Mouse (Mus musculus): ENCODE measurements around the gene Nuak1. TPM values are rescaled to one million over a fixed set of nuclear protein-coding genes. Genes with fewer than 3 reads are reported as not detected.

The Nuak1 gene
- polyA plus RNA-seq, 1 experiment from 2014 or later: 3.3 TPM

GRCm38 (mm10) chr10:84441434-84441785, 1.0 kb upstream of the Nuak1 start:
- no peaks in the 10 kb centered on the region for H3K9me3 ChIP-seq (ENCODE audit: control insufficient read depth, low read length)
- no peak for DNase-seq (ENCODE audit: low spot score)
- peak overlapping the region; percentile 76 for H3K4me3 ChIP-seq (ENCODE audit: low read depth, low read length)
- peak overlapping the region; percentile 100 for H3K9ac ChIP-seq (ENCODE audit: low read length)
- WGBS: 0% methylated on average over 7 of the region's 7 CpGs
- 0 out of 2 replicates have a peak, but pooled peaks have one; percentile 1 for ATAC-seq (ENCODE audit: insufficient read depth, low FRiP score, low TSS enrichment)
- H3K36me3 ChIP-seq (ENCODE audit: control insufficient read depth, insufficient read depth, low read length): no peaks in the 10 kb centered on the region
- peaks cover 23% of the 10 kb centered on the region for H3K4me1 ChIP-seq (ENCODE audit: control insufficient read depth, insufficient read depth, low read length)
- peak overlapping the region; percentile 99 for H3K27ac ChIP-seq (ENCODE audit: low read depth, low read length)
- peak overlapping the region; percentile 94 for H3K4me2 ChIP-seq (ENCODE audit: low read depth)
- no peaks in the 10 kb centered on the region for H3K27me3 ChIP-seq (ENCODE audit: control insufficient read depth, insufficient read depth, low read length)

- Histone ChIP-seq H3K4me3 (ENCODE audit: low read depth, low read length) (peak overlapping the region; percentile 76), H3K36me3 (ENCODE audit: control insufficient read depth, insufficient read depth, low read length) (no peaks in the 10 kb centered on the region), H3K4me1 (ENCODE audit: control insufficient read depth, insufficient read depth, low read length) (peaks cover 23% of the 10 kb centered on the region), H3K9me3 (ENCODE audit: control insufficient read depth, low read length) (no peaks in the 10 kb centered on the region), H3K4me2 (ENCODE audit: low read depth) (peak overlapping the region; percentile 94), H3K27me3 (ENCODE audit: control insufficient read depth, insufficient read depth, low read length) (no peaks in the 10 kb centered on the region), H3K27ac (ENCODE audit: low read depth, low read length) (peak overlapping the region; percentile 99), H3K9ac (ENCODE audit: low read length) (peak overlapping the region; percentile 100)
- ATAC-seq (ENCODE audit: insufficient read depth, low FRiP score, low TSS enrichment): peak; percentile 43
- WGBS: under 1% methylated on average over 32 of the region's 32 CpGs
- DNase-seq (ENCODE audit: low spot score): no peak
Measured at GRCm38 (mm10) chr10:84440181-84440540, 236 bp downstream of the Nuak1 start.

GRCm38 (mm10) chr10:84439228-84439596, 1.2 kb downstream of the Nuak1 start:
- Histone ChIP-seq H3K4me1 (ENCODE audit: control insufficient read depth, insufficient read depth, low read length) (peaks cover 23% of the 10 kb centered on the region), H3K4me2 (ENCODE audit: low read depth) (peak overlapping the region; percentile 94), H3K4me3 (ENCODE audit: low read depth, low read length) (peak overlapping the region; percentile 76), H3K9ac (ENCODE audit: low read length) (peak overlapping the region; percentile 100), H3K9me3 (ENCODE audit: control insufficient read depth, low read length) (no peaks in the 10 kb centered on the region), H3K36me3 (ENCODE audit: control insufficient read depth, insufficient read depth, low read length) (no peaks in the 10 kb centered on the region), H3K27me3 (ENCODE audit: control insufficient read depth, insufficient read depth, low read length) (no peaks in the 10 kb centered on the region), H3K27ac (ENCODE audit: low read depth, low read length) (no peak overlapping the region)
- 24% methylated on average over 7 of the region's 7 CpGs for WGBS
- DNase-seq (ENCODE audit: low spot score) (no peak), ATAC-seq (ENCODE audit: insufficient read depth, low FRiP score, low TSS enrichment) (no peak)

GRCm38 (mm10) chr10:84438466-84439227, 1.8 kb downstream of the Nuak1 start:
- Histone ChIP-seq H3K4me2 (ENCODE audit: low read depth) (peak overlapping the region; percentile 94), H3K27me3 (ENCODE audit: control insufficient read depth, insufficient read depth, low read length) (no peaks in the 10 kb centered on the region), H3K9ac (ENCODE audit: low read length) (peak overlapping the region; percentile 100), H3K4me1 (ENCODE audit: control insufficient read depth, insufficient read depth, low read length) (peaks cover 23% of the 10 kb centered on the region), H3K4me3 (ENCODE audit: low read depth, low read length) (peak overlapping the region; percentile 76), H3K27ac (ENCODE audit: low read depth, low read length) (peak overlapping the region; percentile 69), H3K9me3 (ENCODE audit: control insufficient read depth, low read length) (no peaks in the 10 kb centered on the region), H3K36me3 (ENCODE audit: control insufficient read depth, insufficient read depth, low read length) (no peaks in the 10 kb centered on the region)
- 52% methylated on average over 19 of the region's 19 CpGs for WGBS
- DNase-seq (ENCODE audit: low spot score): no peak
- no peak for ATAC-seq (ENCODE audit: insufficient read depth, low FRiP score, low TSS enrichment)

- Histone ChIP-seq H3K27me3 (ENCODE audit: control insufficient read depth, insufficient read depth, low read length) (no peaks in the 10 kb centered on the region), H3K9me3 (ENCODE audit: control insufficient read depth, low read length) (no peaks in the 10 kb centered on the region), H3K36me3 (ENCODE audit: control insufficient read depth, insufficient read depth, low read length) (0 out of 2 replicates have a peak, but pooled peaks cover 2% of the 10 kb centered on the region), H3K9ac (ENCODE audit: low read length) (peak overlapping the region; percentile 43), H3K4me3 (ENCODE audit: low read depth, low read length) (peak overlapping the region; percentile 76), H3K4me1 (ENCODE audit: control insufficient read depth, insufficient read depth, low read length) (peaks cover 23% of the 10 kb centered on the region), H3K4me2 (ENCODE audit: low read depth) (peak overlapping the region; percentile 94), H3K27ac (ENCODE audit: low read depth, low read length) (peak overlapping the region; percentile 69)
- ATAC-seq (ENCODE audit: insufficient read depth, low FRiP score, low TSS enrichment) (0 out of 2 replicates have a peak, but pooled peaks have one; percentile 25), DNase-seq (ENCODE audit: low spot score) (peak; percentile 95)
- under 1% methylated on average over 7 of the region's 7 CpGs for WGBS
Measured at GRCm38 (mm10) chr10:84438049-84438422, 2.4 kb downstream of the Nuak1 start.

- H3K4me3 ChIP-seq (ENCODE audit: low read depth, low read length): no peak overlapping the region
- WGBS: 36% methylated on average over 14 of the region's 14 CpGs
Measured at GRCm38 (mm10) chr10:84437166-84438048, 3.0 kb downstream of the Nuak1 start.

GRCm38 (mm10) chr10:84435930-84436329, 4.5 kb downstream of the Nuak1 start:
- Histone ChIP-seq H3K36me3 (ENCODE audit: control insufficient read depth, insufficient read depth, low read length) (0 out of 2 replicates have a peak, but pooled peaks cover 4% of the 10 kb centered on the region), H3K27me3 (ENCODE audit: control insufficient read depth, insufficient read depth, low read length) (no peaks in the 10 kb centered on the region), H3K27ac (ENCODE audit: low read depth, low read length) (no peak overlapping the region), H3K4me1 (ENCODE audit: control insufficient read depth, insufficient read depth, low read length) (peaks cover 16% of the 10 kb centered on the region), H3K4me3 (ENCODE audit: low read depth, low read length) (no peak overlapping the region), H3K9me3 (ENCODE audit: control insufficient read depth, low read length) (no peaks in the 10 kb centered on the region), H3K4me2 (ENCODE audit: low read depth) (no peak overlapping the region; the same call in 1 of the 2 replicates), H3K9ac (ENCODE audit: low read length) (no peak overlapping the region)
- 68% methylated on average over 11 of the region's 11 CpGs for WGBS
- no peak for DNase-seq (ENCODE audit: low spot score)
- ATAC-seq (ENCODE audit: insufficient read depth, low FRiP score, low TSS enrichment): no peak

More at GRCm38 (mm10) chr10:84437166-84438048, 3.0 kb downstream of the Nuak1 start:
- H3K9ac ChIP-seq (ENCODE audit: low read length): no peak overlapping the region; the same call in 1 of the 2 replicates
- H3K27ac ChIP-seq (ENCODE audit: low read depth, low read length): peak overlapping the region; percentile 28
- 0 out of 2 replicates have a peak, but pooled peaks have one; percentile 25 for ATAC-seq (ENCODE audit: insufficient read depth, low FRiP score, low TSS enrichment)
- H3K4me1 ChIP-seq (ENCODE audit: control insufficient read depth, insufficient read depth, low read length): peaks cover 22% of the 10 kb centered on the region
- DNase-seq (ENCODE audit: low spot score): no peak
- no peaks in the 10 kb centered on the region for H3K27me3 ChIP-seq (ENCODE audit: control insufficient read depth, insufficient read depth, low read length)
- 0 out of 2 replicates have a peak, but pooled peaks cover 2% of the 10 kb centered on the region for H3K36me3 ChIP-seq (ENCODE audit: control insufficient read depth, insufficient read depth, low read length)
- peak overlapping the region; percentile 94 for H3K4me2 ChIP-seq (ENCODE audit: low read depth)
- no peaks in the 10 kb centered on the region for H3K9me3 ChIP-seq (ENCODE audit: control insufficient read depth, low read length)

GRCm38 (mm10) chr10:84433193-84433801, 7.1 kb downstream of the Nuak1 start:
- no peak overlapping the region for H3K27ac ChIP-seq (ENCODE audit: low read depth, low read length)
- no peak overlapping the region for H3K4me3 ChIP-seq (ENCODE audit: low read depth, low read length)
- H3K4me1 ChIP-seq (ENCODE audit: control insufficient read depth, insufficient read depth, low read length): peaks cover 5% of the 10 kb centered on the region; the same call in 1 of the 2 replicates
- no peaks in the 10 kb centered on the region for H3K9me3 ChIP-seq (ENCODE audit: control insufficient read depth, low read length)
- DNase-seq (ENCODE audit: low spot score): no peak
- no peak for ATAC-seq (ENCODE audit: insufficient read depth, low FRiP score, low TSS enrichment)
- no peaks in the 10 kb centered on the region for H3K27me3 ChIP-seq (ENCODE audit: control insufficient read depth, insufficient read depth, low read length)
- H3K36me3 ChIP-seq (ENCODE audit: control insufficient read depth, insufficient read depth, low read length): peaks cover 4% of the 10 kb centered on the region; the same call in 1 of the 2 replicates
- H3K4me2 ChIP-seq (ENCODE audit: low read depth): no peak overlapping the region
- WGBS: 73% methylated on average over 21 of the region's 21 CpGs
- no peak overlapping the region for H3K9ac ChIP-seq (ENCODE audit: low read length)
